Mouse (Mus musculus): ENCODE measurements around the gene Arid1b. TPM values are rescaled to one million over a fixed set of nuclear protein-coding genes. Genes with fewer than 3 reads are reported as not detected.

Arid1b gene
- polyA plus RNA-seq, 1 experiment from 2014 or later = 17.4 TPM

DNA sequence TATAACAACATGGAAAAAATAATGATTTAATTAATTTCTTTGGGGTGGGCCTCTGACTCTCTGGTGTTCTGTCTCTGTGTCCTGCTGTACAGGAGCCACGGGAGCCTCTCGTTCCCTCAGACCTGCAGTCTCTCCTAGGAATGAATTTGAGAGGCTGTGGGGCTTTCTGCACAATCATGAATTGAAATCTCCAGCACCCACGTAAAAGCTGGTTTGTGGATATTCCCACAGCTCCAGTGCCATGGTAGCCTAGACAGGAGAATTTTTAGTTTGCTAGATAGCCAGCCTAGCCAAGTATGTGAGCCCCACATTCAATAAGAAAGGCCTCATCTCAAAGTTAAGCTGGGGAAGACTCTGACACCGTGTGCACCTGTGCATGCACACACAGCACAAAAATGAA, 335.3 kb downstream of the Arid1b start:
- Histone ChIP-seq H3K4me2 (replicated peaks) (no peak overlapping the region), H3K27me3 (0 out of 2 replicates have a peak, but pooled peaks cover 4% of the 10 kb centered on the region), H3K9me3 (no peaks in the 10 kb centered on the region), H3K36me3 (peaks cover 59% of the 10 kb centered on the region), H3K4me1 (peaks cover 11% of the 10 kb centered on the region), H3K9ac (replicated peaks) (no peak overlapping the region), H3K27ac (replicated peaks) (no peak overlapping the region), H3K4me3 (no peak overlapping the region)
- 83% methylated on average over 4 of the region's 4 CpGs for WGBS
- ATAC-seq (ENCODE audit: low FRiP score, low read depth) = no peak

- Histone ChIP-seq H3K4me3 (no peak overlapping the region), H3K4me2 (replicated peaks) (no peak overlapping the region), H3K36me3 (peaks cover 65% of the 10 kb centered on the region), H3K4me1 (peaks cover 7% of the 10 kb centered on the region), H3K27ac (replicated peaks) (no peak overlapping the region), H3K9me3 (no peaks in the 10 kb centered on the region), H3K27me3 (0 out of 2 replicates have a peak, but pooled peaks cover 4% of the 10 kb centered on the region), H3K9ac (replicated peaks) (no peak overlapping the region)
- no peak for ATAC-seq (ENCODE audit: low FRiP score, low read depth)
- 58% methylated on average over 6 of the region's 6 CpGs for WGBS
Observed at GRCm38 (mm10) chr17:5330063-5330462, 335.9 kb downstream of the Arid1b start.

DNA sequence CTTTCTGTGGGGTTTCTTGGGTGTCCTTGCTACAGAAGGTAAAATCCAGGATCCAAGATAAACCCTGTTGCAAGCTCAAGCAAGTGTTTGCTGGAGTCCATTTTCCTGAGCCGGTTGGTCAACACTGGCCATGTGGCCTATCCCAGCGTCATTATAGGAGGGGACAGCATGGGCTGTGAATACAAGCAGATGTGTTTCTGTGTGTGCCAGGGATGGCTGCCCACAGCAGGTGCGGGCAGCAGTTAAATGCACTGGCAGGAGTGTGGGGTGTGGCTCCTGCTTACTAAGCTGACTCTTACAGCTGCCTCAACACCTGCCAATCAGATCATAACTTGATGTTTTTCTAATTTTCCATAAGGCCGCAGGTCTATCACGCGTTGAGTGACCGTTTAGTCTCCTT, 336.5 kb downstream of the Arid1b start:
- 0 out of 2 replicates have a peak, but pooled peaks cover under 1% of the 10 kb centered on the region for H3K27me3 ChIP-seq
- H3K36me3 ChIP-seq = peaks cover 70% of the 10 kb centered on the region
- WGBS = 96% methylated on average over 7 of the region's 7 CpGs

DNA sequence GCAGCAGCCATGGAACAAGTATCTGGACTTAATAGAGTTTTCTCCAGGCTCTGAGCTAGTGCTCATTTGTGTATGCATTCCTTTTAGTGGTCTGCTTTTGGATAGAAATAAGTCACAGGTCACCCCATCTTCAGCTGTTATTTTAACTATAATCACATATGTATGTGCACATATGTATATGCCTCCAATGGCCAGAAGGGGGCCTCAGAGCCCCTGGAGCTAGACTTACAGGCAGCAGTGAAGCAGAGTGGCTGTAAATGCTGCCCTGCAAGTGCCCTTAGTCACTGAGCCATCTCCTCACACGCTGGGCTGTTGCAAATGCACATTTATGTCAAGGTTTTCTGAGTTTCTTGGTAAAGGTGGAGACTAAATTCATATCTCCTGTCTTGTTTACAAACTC, 337.3 kb downstream of the Arid1b start:
- Histone ChIP-seq H3K36me3 (peaks cover 77% of the 10 kb centered on the region), H3K4me2 (replicated peaks) (no peak overlapping the region), H3K27ac (replicated peaks) (no peak overlapping the region), H3K9me3 (no peaks in the 10 kb centered on the region), H3K27me3 (no peaks in the 10 kb centered on the region), H3K4me3 (no peak overlapping the region), H3K9ac (replicated peaks) (no peak overlapping the region), H3K4me1 (peaks cover 3% of the 10 kb centered on the region; the same call in 1 of the 2 replicates)
- no peak for ATAC-seq (ENCODE audit: low FRiP score, low read depth)
- 76% methylated on average over 1 of the region's 1 CpGs for WGBS

More for the DNA sequence above, 336.5 kb downstream of the Arid1b start:
- Histone ChIP-seq H3K27ac (replicated peaks) (no peak overlapping the region), H3K4me3 (no peak overlapping the region), H3K9me3 (no peaks in the 10 kb centered on the region), H3K4me2 (replicated peaks) (no peak overlapping the region), H3K9ac (replicated peaks) (no peak overlapping the region), H3K4me1 (peaks cover 3% of the 10 kb centered on the region; the same call in 1 of the 2 replicates)
- ATAC-seq (ENCODE audit: low FRiP score, low read depth) = no peak

- Histone ChIP-seq H3K27ac (replicated peaks) (no peak overlapping the region), H3K4me2 (replicated peaks) (no peak overlapping the region), H3K27me3 (no peaks in the 10 kb centered on the region), H3K36me3 (peaks cover 83% of the 10 kb centered on the region), H3K4me3 (no peak overlapping the region), H3K9me3 (no peaks in the 10 kb centered on the region), H3K9ac (replicated peaks) (no peak overlapping the region), H3K4me1 (peaks cover 3% of the 10 kb centered on the region; the same call in 1 of the 2 replicates)
- WGBS = 89% methylated on average over 7 of the region's 7 CpGs
- ATAC-seq (ENCODE audit: low FRiP score, low read depth) = no peak
Observed at GRCm38 (mm10) chr17:5334567-5334966, 340.4 kb downstream of the Arid1b start.

DNA sequence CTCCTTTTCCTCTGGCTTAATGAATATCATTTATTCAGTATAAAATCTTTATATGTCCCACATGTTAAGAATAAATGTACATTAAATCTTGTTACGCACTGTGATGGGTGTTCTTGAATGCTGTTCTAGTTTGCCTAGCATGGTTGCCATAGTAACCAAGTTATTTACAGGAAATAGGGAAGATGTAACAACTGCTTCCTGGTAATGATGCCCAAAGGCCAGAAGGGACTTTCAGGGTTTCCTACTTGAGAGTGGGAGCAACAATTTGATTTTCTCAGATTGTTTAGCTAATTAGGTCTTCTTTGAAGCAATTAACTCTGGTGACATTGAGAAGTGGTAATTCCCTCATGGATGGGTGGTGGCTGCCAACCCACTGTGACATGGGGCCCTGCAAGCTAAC, 350.3 kb downstream of the Arid1b start:
- no peak overlapping the region for H3K9ac ChIP-seq (replicated peaks)
- no peak for ATAC-seq (ENCODE audit: low FRiP score, low read depth)
- H3K27ac ChIP-seq (replicated peaks) = no peak overlapping the region
- H3K4me1 ChIP-seq = no peaks in the 10 kb centered on the region
- peaks cover 40% of the 10 kb centered on the region for H3K36me3 ChIP-seq
- no peaks in the 10 kb centered on the region for H3K27me3 ChIP-seq
- no peak overlapping the region for H3K4me3 ChIP-seq
- H3K4me2 ChIP-seq (replicated peaks) = no peak overlapping the region
- 95% methylated on average over 1 of the region's 1 CpGs for WGBS
- no peaks in the 10 kb centered on the region for H3K9me3 ChIP-seq

GRCm38 (mm10) chr17:5345810-5346209, 351.7 kb downstream of the Arid1b start:
- ATAC-seq (ENCODE audit: low FRiP score, low read depth) = no peak
- 97% methylated on average over 5 of the region's 5 CpGs for WGBS

GRCm38 (mm10) chr17:5352901-5353300, 358.8 kb downstream of the Arid1b start:
- no peaks in the 10 kb centered on the region for H3K36me3 ChIP-seq
- H3K4me1 ChIP-seq = no peaks in the 10 kb centered on the region
- H3K27me3 ChIP-seq = no peaks in the 10 kb centered on the region
- H3K9ac ChIP-seq (replicated peaks) = no peak overlapping the region
- H3K4me2 ChIP-seq (replicated peaks) = no peak overlapping the region
- no peaks in the 10 kb centered on the region for H3K9me3 ChIP-seq
- 81% methylated on average over 5 of the region's 5 CpGs for WGBS
- ATAC-seq (ENCODE audit: low FRiP score, low read depth) = no peak
- H3K4me3 ChIP-seq = no peak overlapping the region
- no peak overlapping the region for H3K27ac ChIP-seq (replicated peaks)

More at GRCm38 (mm10) chr17:5345810-5346209, 351.7 kb downstream of the Arid1b start:
- Histone ChIP-seq H3K4me1 (no peaks in the 10 kb centered on the region), H3K4me2 (replicated peaks) (no peak overlapping the region), H3K27me3 (no peaks in the 10 kb centered on the region), H3K9me3 (no peaks in the 10 kb centered on the region), H3K9ac (replicated peaks) (no peak overlapping the region), H3K4me3 (no peak overlapping the region), H3K27ac (replicated peaks) (no peak overlapping the region), H3K36me3 (peaks cover 26% of the 10 kb centered on the region)

DNA sequence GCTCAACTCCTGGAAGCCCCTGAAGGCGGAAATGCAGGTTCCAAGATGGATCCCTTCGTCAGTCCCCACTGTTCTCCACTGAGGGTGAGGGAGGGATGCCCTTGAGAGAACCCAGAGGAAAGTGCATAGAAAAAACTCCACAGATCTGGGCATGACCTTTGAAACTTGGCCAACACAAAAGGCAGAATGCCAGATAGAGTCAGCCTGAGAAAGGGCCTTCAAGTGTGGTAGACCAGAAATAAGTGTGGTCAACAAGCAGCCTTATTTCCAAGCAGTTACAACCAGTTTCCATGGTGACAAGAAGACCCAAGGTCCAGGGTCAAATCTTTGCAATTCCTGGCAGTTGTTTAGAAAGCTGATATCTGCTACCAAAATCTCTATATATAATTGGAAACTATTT, 366.6 kb downstream of the Arid1b start:
- 78% methylated on average over 2 of the region's 2 CpGs for WGBS
- no peak for ATAC-seq (ENCODE audit: low FRiP score, low read depth)
- no peak overlapping the region for H3K4me3 ChIP-seq

DNA sequence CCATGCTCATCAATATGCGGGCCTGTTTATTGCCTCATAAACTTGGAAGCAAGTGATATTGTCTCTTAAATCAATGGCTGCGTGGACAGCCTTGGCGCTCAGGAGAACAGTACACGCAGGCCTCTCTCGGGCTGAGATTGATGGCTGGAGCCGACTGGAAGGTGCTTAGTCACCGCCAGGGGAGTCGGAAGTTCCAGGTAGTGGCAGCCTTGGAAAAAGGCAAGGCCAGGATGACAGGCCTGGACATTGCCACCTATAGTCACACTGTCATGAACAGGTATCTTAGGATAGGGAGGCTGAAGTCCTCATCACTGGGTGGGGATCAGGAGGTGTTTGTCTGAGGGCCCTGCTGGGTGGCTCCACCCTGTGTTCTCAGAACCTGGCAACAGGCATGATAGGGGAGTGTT, 371.9 kb downstream of the Arid1b start:
- no peak for ATAC-seq (ENCODE audit: low FRiP score, low read depth)
- 91% methylated on average over 8 of the region's 8 CpGs for WGBS
- Histone ChIP-seq H3K4me3 (no peak overlapping the region), H3K27ac (replicated peaks) (no peak overlapping the region), H3K9ac (replicated peaks) (no peak overlapping the region), H3K4me2 (replicated peaks) (no peak overlapping the region), H3K36me3 (no peaks in the 10 kb centered on the region), H3K27me3 (no peaks in the 10 kb centered on the region), H3K4me1 (peaks cover 12% of the 10 kb centered on the region; the same call in 1 of the 2 replicates), H3K9me3 (no peaks in the 10 kb centered on the region)

More for the DNA sequence above, 366.6 kb downstream of the Arid1b start:
- no peaks in the 10 kb centered on the region for H3K27me3 ChIP-seq
- H3K9me3 ChIP-seq = no peaks in the 10 kb centered on the region
- no peak overlapping the region for H3K9ac ChIP-seq (replicated peaks)
- H3K4me2 ChIP-seq (replicated peaks) = no peak overlapping the region
- no peak overlapping the region for H3K27ac ChIP-seq (replicated peaks)
- peaks cover 9% of the 10 kb centered on the region; the same call in 1 of the 2 replicates for H3K4me1 ChIP-seq
- no peaks in the 10 kb centered on the region for H3K36me3 ChIP-seq

DNA sequence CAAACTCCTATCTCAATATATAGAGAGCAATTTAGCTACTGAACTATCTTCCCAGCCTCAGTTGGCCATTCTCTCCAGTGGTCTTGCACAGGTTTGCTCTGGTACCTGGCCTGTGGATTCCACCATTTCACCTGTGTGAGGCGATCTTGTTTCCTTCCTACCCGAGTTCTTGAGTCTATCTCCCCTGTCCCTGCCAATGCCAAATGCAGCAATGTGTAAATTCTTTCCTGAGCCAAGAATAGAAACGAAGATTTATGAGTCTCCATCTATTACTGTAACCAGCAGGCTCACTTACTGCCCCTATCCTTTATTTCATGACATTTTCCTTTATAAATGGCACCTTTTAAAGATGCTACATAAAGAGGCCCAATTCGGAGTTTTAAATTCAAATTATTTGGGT, 376.9 kb downstream of the Arid1b start:
- WGBS = 77% methylated on average over 4 of the region's 4 CpGs
- Histone ChIP-seq H3K9ac (replicated peaks) (no peak overlapping the region), H3K4me1 (0 out of 2 replicates have a peak, but pooled peaks cover 1% of the 10 kb centered on the region), H3K4me3 (no peak overlapping the region), H3K9me3 (no peaks in the 10 kb centered on the region), H3K36me3 (no peaks in the 10 kb centered on the region), H3K27me3 (no peaks in the 10 kb centered on the region), H3K27ac (replicated peaks) (no peak overlapping the region), H3K4me2 (replicated peaks) (no peak overlapping the region)
- no peak for ATAC-seq (ENCODE audit: low FRiP score, low read depth)

DNA sequence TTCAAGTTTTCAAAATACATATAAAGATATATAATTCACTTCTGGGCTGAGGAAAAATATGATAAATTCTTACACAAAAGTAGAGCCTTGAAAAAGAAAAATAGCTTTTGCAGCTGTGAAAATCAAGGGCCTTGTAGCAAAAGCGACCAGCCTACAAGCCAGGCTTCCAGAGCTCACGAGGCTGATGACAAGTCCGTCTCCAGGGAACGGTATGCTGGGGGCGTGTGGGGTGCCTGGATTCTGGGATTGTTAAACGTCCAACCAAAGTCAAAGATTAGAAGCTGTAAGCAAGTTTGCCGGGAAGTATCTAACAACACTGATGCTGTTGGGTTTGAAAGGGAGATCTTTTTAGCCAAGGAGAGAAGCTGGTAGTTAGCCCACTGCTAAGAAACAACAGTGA, 377.4 kb downstream of the Arid1b start:
- ATAC-seq (ENCODE audit: low FRiP score, low read depth) = no peak
- Histone ChIP-seq H3K4me3 (no peak overlapping the region), H3K9ac (replicated peaks) (no peak overlapping the region), H3K27me3 (no peaks in the 10 kb centered on the region), H3K9me3 (no peaks in the 10 kb centered on the region), H3K4me1 (no peaks in the 10 kb centered on the region), H3K4me2 (replicated peaks) (no peak overlapping the region), H3K27ac (replicated peaks) (no peak overlapping the region), H3K36me3 (no peaks in the 10 kb centered on the region)
- 60% methylated on average over 7 of the region's 7 CpGs for WGBS

DNA sequence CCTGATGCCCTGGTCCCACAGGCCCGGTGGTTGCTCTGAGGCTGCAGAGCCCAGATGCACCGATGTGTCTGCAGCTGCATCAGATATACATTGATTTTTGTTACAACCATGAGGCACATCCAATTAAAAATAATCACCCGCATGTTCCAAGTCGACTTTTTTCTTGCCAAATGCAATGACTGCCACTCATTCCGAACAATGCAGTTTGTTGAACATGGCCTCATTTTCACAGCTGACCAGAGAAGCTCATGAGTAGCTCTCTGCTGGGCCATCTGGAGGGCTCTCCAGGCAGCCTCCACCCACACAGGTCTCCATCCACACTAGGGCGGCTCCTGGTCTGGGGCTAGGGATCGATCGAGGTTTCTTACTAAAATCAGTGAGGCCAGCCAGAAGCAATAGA, 378.8 kb downstream of the Arid1b start:
- H3K9ac ChIP-seq (replicated peaks) = no peak overlapping the region
- H3K27me3 ChIP-seq = no peaks in the 10 kb centered on the region
- no peak overlapping the region for H3K4me3 ChIP-seq
- H3K9me3 ChIP-seq = no peaks in the 10 kb centered on the region
- 84% methylated on average over 8 of the region's 8 CpGs for WGBS
- no peak overlapping the region for H3K27ac ChIP-seq (replicated peaks)
- H3K36me3 ChIP-seq = no peaks in the 10 kb centered on the region
- no peak overlapping the region for H3K4me2 ChIP-seq (replicated peaks)
- peaks cover 11% of the 10 kb centered on the region for H3K4me1 ChIP-seq
- no peak for ATAC-seq (ENCODE audit: low FRiP score, low read depth)

Data from midbrain, embryonic 12.5 days (tissue).